Mouse (Mus musculus): ENCODE data around the gene Cdc42ep3. TPM values are rescaled to one million over a fixed set of nuclear protein-coding genes. Genes with fewer than 3 reads are reported as not detected.
A peak's percentile ranks its signal among the peaks of the same experiment; 100 is the strongest.

The Cdc42ep3 gene
- polyA plus RNA-seq (2012; rRNA removed), result 10.5 and 11.0 TPM in 2 replicates

DNA sequence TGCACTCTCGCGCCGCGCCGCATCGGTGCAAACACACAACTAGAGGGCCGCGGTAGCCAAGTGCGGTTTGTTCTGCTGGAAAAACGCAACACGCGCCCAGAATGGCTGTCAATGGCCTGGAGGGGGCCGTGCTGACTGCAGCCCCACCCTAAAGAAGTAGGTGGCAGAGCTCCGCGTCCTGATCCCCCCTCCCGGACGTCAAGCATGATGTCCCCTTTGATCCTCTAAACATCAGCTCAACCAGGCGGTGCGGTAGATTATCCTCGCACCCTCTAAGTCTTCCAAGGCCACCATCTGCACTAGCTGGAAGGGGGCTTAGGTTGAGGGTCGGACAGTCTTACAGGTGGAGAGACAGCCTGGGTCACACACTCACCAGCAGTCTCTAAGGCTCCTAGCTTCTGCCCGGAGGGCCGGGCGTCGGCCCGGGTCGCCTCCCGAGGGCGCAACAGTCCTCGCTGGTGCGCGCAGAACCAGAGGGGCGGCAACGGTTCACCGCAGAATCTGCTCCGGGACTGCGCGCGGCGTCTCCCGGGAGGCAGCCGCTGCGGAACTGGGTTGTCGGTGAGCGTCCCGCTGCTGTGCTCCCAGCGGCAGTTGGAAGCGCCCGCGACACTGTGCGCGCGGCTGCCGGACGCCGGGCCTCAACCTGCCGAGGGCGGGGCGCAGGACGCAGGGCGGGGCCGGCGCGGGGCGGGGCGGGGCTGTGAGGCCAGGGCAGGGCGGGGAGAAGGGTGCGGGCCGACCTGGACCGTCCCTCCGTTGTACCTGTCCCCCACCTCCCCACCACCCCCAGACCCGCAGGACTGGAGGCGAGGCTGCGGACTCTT lies at the start of gene Cdc42ep3:
Gene Cdc42ep3, minus strand, starts transcription at position 648 of the 827 bp plus-strand sequence.
- under 1% methylated on average over 74 of the region's 74 CpGs for WGBS
- peak within 1 kb of the TSS; percentile 96 for H3K27ac ChIP-seq (ENCODE audit: insufficient read depth, low read length)
- H3K27me3 ChIP-seq (ENCODE audit: control insufficient read depth, insufficient read depth, low read length), result no peaks in the 10 kb centered on the region
- DNase-seq, result peak; percentile 86 to 87
- H3K4me1 ChIP-seq (ENCODE audit: control insufficient read depth, insufficient read depth, low read length), result peaks cover 3% of the 10 kb centered on the region; the same call in 1 of the 2 replicates
- no peak for TF ChIP-seq CTCF (IDR thresholded peaks at IDR 0.05; ENCODE audit: borderline replicate concordance, insufficient read depth, low read depth, low read length)
- peak; percentile 53; the same call in 1 of the 2 replicates for TF ChIP-seq POLR2A (IDR thresholded peaks at IDR 0.05; ENCODE audit: borderline replicate concordance, insufficient read depth, low read length)
- H3K4me3 ChIP-seq (replicated peaks; ENCODE audit: insufficient read depth, low read depth, low read length), result peak within 1 kb of the TSS; percentile 95

DNA sequence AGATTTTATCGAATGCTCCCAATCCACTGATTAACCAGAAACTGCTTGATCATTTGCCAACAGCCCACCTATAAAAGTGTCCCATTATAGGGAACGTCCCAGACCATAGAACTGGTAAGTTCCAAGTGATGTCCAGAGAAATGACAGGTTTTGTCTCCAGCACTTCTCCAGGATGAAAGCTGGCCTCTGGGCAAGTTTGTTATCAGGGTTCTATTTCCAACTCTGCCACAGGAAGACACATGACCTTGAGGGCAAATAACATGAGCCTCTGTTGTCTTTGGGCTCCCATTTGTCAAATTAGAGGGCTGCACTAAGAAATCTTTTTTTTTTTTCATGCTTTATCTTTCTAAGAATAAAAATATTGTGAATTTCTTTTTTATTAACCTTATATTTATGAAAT lies 45.5 kb upstream of the Cdc42ep3 start:
- Histone ChIP-seq H3K27me3 (ENCODE audit: control insufficient read depth, insufficient read depth, low read length) (no peaks in the 10 kb centered on the region), H3K4me3 (replicated peaks; ENCODE audit: insufficient read depth, low read depth, low read length) (no peak overlapping the region), H3K4me1 (ENCODE audit: control insufficient read depth, insufficient read depth, low read length) (no peaks in the 10 kb centered on the region), H3K27ac (ENCODE audit: insufficient read depth, low read length) (no peak overlapping the region)
- WGBS, result 85% methylated on average over 2 of the region's 2 CpGs
- TF ChIP-seq CTCF (IDR thresholded peaks at IDR 0.05; ENCODE audit: borderline replicate concordance, insufficient read depth, low read depth, low read length) (no peak), POLR2A (IDR thresholded peaks at IDR 0.05; ENCODE audit: borderline replicate concordance, insufficient read depth, low read length) (no peak)
- DNase-seq, result no peak

DNA sequence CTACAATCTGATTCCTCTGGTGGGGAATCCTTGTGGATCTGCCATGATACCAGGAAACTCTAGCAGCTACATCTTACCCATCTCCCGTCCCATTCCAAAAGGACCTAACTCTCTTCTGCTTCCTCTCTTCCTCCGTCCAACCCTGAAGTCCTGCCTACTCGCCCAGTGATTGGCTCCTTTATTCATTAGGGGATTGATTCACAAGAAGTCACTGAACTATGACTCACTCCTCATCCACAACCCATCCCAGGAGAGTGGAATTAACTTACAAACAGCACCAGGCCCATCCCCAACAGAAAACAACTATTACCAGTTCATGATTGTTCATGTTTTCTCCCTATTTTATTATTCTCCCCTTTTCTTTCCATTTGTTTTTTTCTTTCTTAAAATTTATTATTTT lies 43.5 kb upstream of the Cdc42ep3 start:
- TF ChIP-seq POLR2A (IDR thresholded peaks at IDR 0.05; ENCODE audit: borderline replicate concordance, insufficient read depth, low read length), result no peak
- TF ChIP-seq CTCF (IDR thresholded peaks at IDR 0.05; ENCODE audit: borderline replicate concordance, insufficient read depth, low read depth, low read length), result no peak
- 77% methylated on average over 3 of the region's 3 CpGs for WGBS
- Histone ChIP-seq H3K27ac (ENCODE audit: insufficient read depth, low read length) (no peak overlapping the region), H3K4me3 (replicated peaks; ENCODE audit: insufficient read depth, low read depth, low read length) (no peak overlapping the region), H3K4me1 (ENCODE audit: control insufficient read depth, insufficient read depth, low read length) (no peaks in the 10 kb centered on the region), H3K27me3 (ENCODE audit: control insufficient read depth, insufficient read depth, low read length) (no peaks in the 10 kb centered on the region)
- DNase-seq, result no peak

DNA sequence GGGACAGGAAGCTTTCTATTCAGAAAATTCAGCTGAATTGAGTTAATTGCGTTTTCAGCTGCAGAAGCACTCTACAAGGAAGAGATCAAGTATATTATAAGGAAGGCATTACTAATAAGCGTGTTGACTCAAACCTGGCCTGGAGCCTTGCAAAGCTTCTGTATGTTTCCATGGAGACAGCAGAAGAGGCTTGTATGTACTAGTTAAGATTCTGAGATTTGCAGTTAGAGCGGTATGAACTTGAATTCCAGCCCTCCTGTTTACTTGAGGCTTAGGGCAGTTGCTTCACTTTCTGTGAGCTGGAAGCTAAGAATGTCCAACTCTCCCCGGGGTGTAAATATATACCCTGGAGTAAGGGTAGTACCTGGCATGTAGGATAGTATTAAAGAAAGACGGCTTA lies 39.9 kb upstream of the Cdc42ep3 start:
- TF ChIP-seq CTCF (IDR thresholded peaks at IDR 0.05; ENCODE audit: borderline replicate concordance, insufficient read depth, low read depth, low read length), result no peak
- no peak for TF ChIP-seq POLR2A (IDR thresholded peaks at IDR 0.05; ENCODE audit: borderline replicate concordance, insufficient read depth, low read length)
- WGBS, result 70% methylated on average over 5 of the region's 5 CpGs
- no peak for DNase-seq

DNA sequence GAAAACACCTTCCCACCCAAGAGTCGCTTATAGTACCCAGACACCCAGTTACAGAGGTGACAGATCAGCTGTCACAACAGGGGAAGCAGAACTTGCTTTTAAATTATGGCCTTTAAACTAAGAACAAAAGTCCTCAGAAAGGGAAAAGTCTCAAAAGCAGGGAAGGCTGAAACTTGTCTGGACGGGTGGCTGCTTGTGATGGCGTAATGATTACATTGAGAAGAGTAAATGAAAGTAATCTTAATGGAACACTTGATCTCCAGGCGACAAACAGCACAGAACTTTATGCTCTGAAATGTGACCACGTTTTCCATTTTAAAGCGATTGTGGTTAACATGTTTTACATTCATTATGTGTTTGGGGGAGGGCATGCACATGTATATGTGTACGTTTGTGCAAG lies 39.0 kb upstream of the Cdc42ep3 start:
- no peak for TF ChIP-seq POLR2A (IDR thresholded peaks at IDR 0.05; ENCODE audit: borderline replicate concordance, insufficient read depth, low read length)
- TF ChIP-seq CTCF (IDR thresholded peaks at IDR 0.05; ENCODE audit: borderline replicate concordance, insufficient read depth, low read depth, low read length), result no peak
- 85% methylated on average over 7 of the region's 7 CpGs for WGBS
- no peak for DNase-seq

More for the DNA sequence above, 39.9 kb upstream of the Cdc42ep3 start:
- H3K27me3 ChIP-seq (ENCODE audit: control insufficient read depth, insufficient read depth, low read length), result no peaks in the 10 kb centered on the region
- no peak overlapping the region for H3K4me3 ChIP-seq (replicated peaks; ENCODE audit: insufficient read depth, low read depth, low read length)
- no peak overlapping the region for H3K27ac ChIP-seq (ENCODE audit: insufficient read depth, low read length)
- no peaks in the 10 kb centered on the region for H3K4me1 ChIP-seq (ENCODE audit: control insufficient read depth, insufficient read depth, low read length)

DNA sequence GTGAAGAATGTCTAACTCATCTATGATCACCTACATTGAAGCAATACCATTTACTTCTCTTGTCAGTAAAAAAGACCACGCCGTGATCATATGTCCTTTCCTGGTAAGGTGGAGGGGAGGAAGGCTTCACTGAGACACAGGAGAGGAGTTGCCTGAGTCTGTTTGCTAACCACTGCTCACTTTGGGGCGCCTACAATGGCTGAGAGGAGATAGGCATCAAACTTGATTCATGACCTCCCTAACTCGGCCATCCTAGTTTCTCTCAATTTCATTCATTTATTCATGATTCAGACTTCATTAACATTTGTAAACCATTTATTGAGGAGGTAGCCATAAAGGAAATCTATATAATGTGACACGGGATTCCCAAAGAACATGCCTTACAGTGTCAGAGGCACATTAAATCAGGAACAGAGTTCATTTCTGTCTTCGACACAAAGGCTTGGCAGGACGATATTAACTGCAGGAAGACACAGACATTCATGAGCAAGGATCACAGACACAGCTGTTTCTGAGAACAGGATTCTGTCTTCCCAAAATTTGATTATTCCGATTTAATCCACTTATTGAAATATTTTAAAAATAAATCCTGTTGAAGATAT lies 32.7 kb upstream of the Cdc42ep3 start:
- no peak overlapping the region for H3K4me3 ChIP-seq (replicated peaks; ENCODE audit: insufficient read depth, low read depth, low read length)
- H3K4me1 ChIP-seq (ENCODE audit: control insufficient read depth, insufficient read depth, low read length), result no peaks in the 10 kb centered on the region
- H3K27ac ChIP-seq (ENCODE audit: insufficient read depth, low read length), result no peak overlapping the region
- WGBS, result 72% methylated on average over 8 of the region's 8 CpGs
- no peaks in the 10 kb centered on the region for H3K27me3 ChIP-seq (ENCODE audit: control insufficient read depth, insufficient read depth, low read length)
- no peak for DNase-seq
- TF ChIP-seq CTCF (IDR thresholded peaks at IDR 0.05; ENCODE audit: borderline replicate concordance, insufficient read depth, low read depth, low read length), result no peak

More for the DNA sequence above, 39.0 kb upstream of the Cdc42ep3 start:
- H3K4me3 ChIP-seq (replicated peaks; ENCODE audit: insufficient read depth, low read depth, low read length), result no peak overlapping the region
- H3K27me3 ChIP-seq (ENCODE audit: control insufficient read depth, insufficient read depth, low read length), result no peaks in the 10 kb centered on the region
- H3K27ac ChIP-seq (ENCODE audit: insufficient read depth, low read length), result no peak overlapping the region
- no peaks in the 10 kb centered on the region for H3K4me1 ChIP-seq (ENCODE audit: control insufficient read depth, insufficient read depth, low read length)

DNA sequence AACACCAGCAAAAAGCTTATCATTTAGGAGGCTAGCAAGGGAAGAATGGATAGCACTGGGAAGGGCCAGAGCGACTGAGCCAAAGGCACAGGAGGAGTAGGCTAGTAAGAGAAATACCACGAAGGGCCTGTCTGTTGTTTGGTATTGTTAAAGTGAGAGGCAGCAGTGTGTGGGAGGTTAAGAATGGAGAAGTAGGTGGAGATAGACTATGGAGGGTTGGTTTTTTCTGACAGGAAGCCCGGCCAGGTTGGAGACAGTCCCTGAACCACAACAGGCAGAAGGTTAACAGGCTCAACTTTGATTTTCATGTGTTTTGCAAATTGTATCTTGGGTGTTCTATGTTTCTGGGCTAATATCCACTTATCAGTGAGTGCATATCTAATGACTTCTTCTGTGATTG lies 26.6 kb upstream of the Cdc42ep3 start:
- DNase-seq, result no peak
- TF ChIP-seq CTCF (IDR thresholded peaks at IDR 0.05; ENCODE audit: borderline replicate concordance, insufficient read depth, low read depth, low read length), result no peak
- TF ChIP-seq POLR2A (IDR thresholded peaks at IDR 0.05; ENCODE audit: borderline replicate concordance, insufficient read depth, low read length), result no peak
- WGBS, result 87% methylated on average over 3 of the region's 3 CpGs

DNA sequence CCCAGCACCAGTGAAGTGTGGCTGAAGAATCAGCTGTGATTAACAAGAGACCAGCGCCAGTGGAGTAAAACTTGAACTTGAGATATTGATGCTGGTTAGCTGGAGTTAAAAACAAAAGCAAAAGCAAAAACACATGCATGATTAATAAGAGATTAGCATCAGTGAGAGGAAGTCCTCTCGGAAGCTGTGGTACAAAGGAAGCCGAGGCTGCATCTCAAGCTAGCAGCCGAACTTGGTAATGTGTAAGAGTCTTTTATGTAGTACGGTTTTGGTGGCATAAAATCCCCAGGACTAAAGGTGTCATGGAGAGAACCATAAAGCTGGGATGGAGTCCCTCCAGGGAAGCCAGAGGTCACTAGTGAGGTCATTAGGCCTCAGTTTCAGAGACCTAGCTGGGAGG lies 24.3 kb upstream of the Cdc42ep3 start:
- no peak for TF ChIP-seq CTCF (IDR thresholded peaks at IDR 0.05; ENCODE audit: borderline replicate concordance, insufficient read depth, low read depth, low read length)
- DNase-seq, result no peak
- H3K4me1 ChIP-seq (ENCODE audit: control insufficient read depth, insufficient read depth, low read length), result no peaks in the 10 kb centered on the region
- no peaks in the 10 kb centered on the region for H3K27me3 ChIP-seq (ENCODE audit: control insufficient read depth, insufficient read depth, low read length)
- H3K4me3 ChIP-seq (replicated peaks; ENCODE audit: insufficient read depth, low read depth, low read length), result no peak overlapping the region
- WGBS, result 81% methylated on average over 5 of the region's 5 CpGs
- no peak overlapping the region for H3K27ac ChIP-seq (ENCODE audit: insufficient read depth, low read length)

More for the DNA sequence above, 26.6 kb upstream of the Cdc42ep3 start:
- Histone ChIP-seq H3K27ac (ENCODE audit: insufficient read depth, low read length) (no peak overlapping the region), H3K4me1 (ENCODE audit: control insufficient read depth, insufficient read depth, low read length) (no peaks in the 10 kb centered on the region), H3K27me3 (ENCODE audit: control insufficient read depth, insufficient read depth, low read length) (no peaks in the 10 kb centered on the region), H3K4me3 (replicated peaks; ENCODE audit: insufficient read depth, low read depth, low read length) (no peak overlapping the region)
